Mouse (Mus musculus) neural tube, embryonic 11.5 days (tissue): ENCODE measurements around the gene Il20. TPM values are rescaled to one million over a fixed set of nuclear protein-coding genes. Genes with fewer than 3 reads are reported as not detected.

ENCODE experiments used
- polyA plus RNA-seq: library from polyadenylated mRNA; unstranded; fragments of >200 nt; fragmentation: Nextera tagmentation; extraction: Ambion mirVana; gene quantifications from 2 replicates; pipeline ENCODE4 v1.2.1, GENCODE M21; 2014

Il20 gene
- polyA plus RNA-seq, 1 experiment from 2014 or later: not detected

Other genes with a start within 250 kb of the Il20 start
- not detected in 2 replicates for gene C4bp, start 249.8 kb downstream of the Il20 start, polyA plus RNA-seq
- gene Gm29427, start 195.7 kb downstream of the Il20 start, polyA plus RNA-seq: not detected in 2 replicates
- 10.3 TPM in 2 replicates for gene Yod1, start 194.1 kb downstream of the Il20 start, polyA plus RNA-seq
- 7.3 and 9.3 TPM in 2 replicates for gene Pfkfb2, start 182.2 kb downstream of the Il20 start, polyA plus RNA-seq
- gene AA986860, start 179.5 kb downstream of the Il20 start, polyA plus RNA-seq: 0.32 and 1.0 TPM in 2 replicates
- 0.14 TPM in 1 of 2 replicates, not detected in the other for gene Fcamr, start 110.5 kb downstream of the Il20 start, polyA plus RNA-seq
- not detected in 2 replicates for gene Pigr, start 84.8 kb downstream of the Il20 start, polyA plus RNA-seq
- not detected in 2 replicates for gene Fcmr, start 45.8 kb downstream of the Il20 start, polyA plus RNA-seq
- not detected in 2 replicates for gene Il24, start 24.0 kb downstream of the Il20 start, polyA plus RNA-seq
- 0.23 TPM in 1 of 2 replicates, not detected in the other for gene Il19, start 28.7 kb upstream of the Il20 start, polyA plus RNA-seq
- gene Il10, start 108.4 kb upstream of the Il20 start, polyA plus RNA-seq: not detected in 2 replicates
- gene Mapkapk2, start 186.4 kb upstream of the Il20 start, polyA plus RNA-seq: 36.5 and 39.7 TPM in 2 replicates
- 10.4 and 11.3 TPM in 2 replicates for gene Dyrk3, start 226.9 kb upstream of the Il20 start, polyA plus RNA-seq
- 55.0 and 58.5 TPM in 2 replicates for gene Eif2d, start 241.7 kb upstream of the Il20 start, polyA plus RNA-seq